Mouse (Mus musculus) forebrain, embryonic 11.5 days (tissue): ENCODE data around the gene Fbxl15. TPM values are rescaled to one million over a fixed set of nuclear protein-coding genes. Genes with fewer than 3 reads are reported as not detected.

Experiments used
- microRNA counts: library from miRNA; unstranded; fragments of <30 nt; microRNA quantifications from one replicate; lab custom pipeline; 2015
- microRNA-seq: library from miRNA; unstranded; fragments of <30 nt; microRNA quantifications from one replicate; pipeline ENCODE4, GENCODE M21; 2016; ENCODE audit not compliant: insufficient number of aligned reads
- polyA plus RNA-seq: library from polyadenylated mRNA; unstranded; fragments of >200 nt; fragmentation: Nextera tagmentation; extraction: Ambion mirVana; gene quantifications from 2 replicates; pipeline ENCODE4 v1.2.1, GENCODE M21; 2014

The Fbxl15 gene
- polyA plus RNA-seq, 1 experiment from 2014 or later, result 25.8 TPM

MicroRNAs encoded within 50 kb of the gene (microRNA counts, 519-probe panel; counts per million panel counts)
- 31.2 counts per million for microRNA mmu-miR-146b (lab: Ali Mortazavi, UCI)

Small RNA genes within 50 kb of the gene (microRNA-seq; reads per million reads assigned to microRNA genes)
- not detected for gene Mir146b

Other genes with a start within 250 kb of the Fbxl15 start
- 0.13 and 0.23 TPM in 2 replicates for gene Elovl3, start 196.3 kb upstream of the Fbxl15 start, polyA plus RNA-seq
- gene Pitx3, start 179.9 kb upstream of the Fbxl15 start, polyA plus RNA-seq, result not detected in 2 replicates
- gene Gbf1, start 175.7 kb upstream of the Fbxl15 start, polyA plus RNA-seq, result 49.0 and 51.4 TPM in 2 replicates
- 4.1 and 4.2 TPM in 2 replicates for gene Nfkb2, start 23.9 kb upstream of the Fbxl15 start, polyA plus RNA-seq
- 10.7 and 11.3 TPM in 2 replicates for gene Psd, start 1.0 kb upstream of the Fbxl15 start, polyA plus RNA-seq
- gene Cuedc2, start 10.5 kb downstream of the Fbxl15 start, polyA plus RNA-seq, result 217 and 242 TPM in 2 replicates
- 7.9 and 8.6 TPM in 2 replicates for gene Mfsd13a, start 12.9 kb downstream of the Fbxl15 start, polyA plus RNA-seq
- 1.3 and 2.7 TPM in 2 replicates for gene 2310034G01Rik, start 22.1 kb downstream of the Fbxl15 start, polyA plus RNA-seq
- 204 and 232 TPM in 2 replicates for gene Actr1a, start 67.6 kb downstream of the Fbxl15 start, polyA plus RNA-seq
- 48.3 and 48.6 TPM in 2 replicates for gene Sufu, start 68.7 kb downstream of the Fbxl15 start, polyA plus RNA-seq
- gene Trim8, start 173.5 kb downstream of the Fbxl15 start, polyA plus RNA-seq, result 30.7 and 39.5 TPM in 2 replicates
- 152 and 154 TPM in 2 replicates for gene Arl3, start 245.0 kb downstream of the Fbxl15 start, polyA plus RNA-seq
- 10.9 and 14.6 TPM in 2 replicates for gene Sfxn2, start 245.2 kb downstream of the Fbxl15 start, polyA plus RNA-seq